19 mouse cellular contexts compared by ENCODE assay signal in genomic region chr15:8661856-8662255, GRCm38 (mm10). TPM values are rescaled to one million over a fixed set of nuclear protein-coding genes. Genes with fewer than 3 reads are reported as not detected.
A peak's percentile ranks its signal among the peaks of the same experiment; 100 is the strongest.
DNase-seq lines count a peak whose midpoint lies in the region; ATAC-seq and TF ChIP-seq lines count a peak whose summit lies in the region.
"Had no signal": no experiment of that assay in that cellular context is flagged by ENCODE, and none has a peak within 500 bp of the region (broad histone marks: within the 10 kb centered on the region; RNA-seq: fewer than 3 reads in every experiment).

No protein-coding gene starts in this region.

- no peak for TF ChIP-seq EP300 in stomach, postnatal 0 days (optimal IDR thresholded peaks at IDR 0.05)

- intact Hi-C loops in heart, postnatal 36 days (cut with DNase I): no loop called here

- TF ChIP-seq CTCF in stomach, postnatal 0 days (IDR thresholded peaks at IDR 0.05; ENCODE audit: low read depth): no peak

- H3K4me1 ChIP-seq in heart, embryonic 10.5 days: peaks cover 67% of the 10 kb centered on the region
- H3K4me1 ChIP-seq in stomach, embryonic 15.5 days: peaks cover 7% of the 10 kb centered on the region; the same call in 1 of the 2 replicates
- no peaks in the 10 kb centered on the region for H3K4me1 ChIP-seq in stomach, postnatal 0 days (replicated peaks; ENCODE audit: control insufficient read depth, insufficient read depth)
- peaks cover 17% of the 10 kb centered on the region; the same call in 1 of the 2 replicates for H3K4me1 ChIP-seq in liver, embryonic 15.5 days (replicated peaks)
- peaks cover 11% of the 10 kb centered on the region for H3K4me1 ChIP-seq in midbrain, embryonic 11.5 days (ENCODE audit: control insufficient read depth, insufficient read depth, low read length)

- WGBS in heart, embryonic 10.5 days: 15% methylated on average over 6 of the region's 6 CpGs
- 40% methylated on average over 6 of the region's 6 CpGs for WGBS in stomach, embryonic 15.5 days
- 51% methylated on average over 6 of the region's 6 CpGs for WGBS in stomach, postnatal 0 days
- WGBS in liver, embryonic 15.5 days (ENCODE audit: insufficient replicate concordance): 3% methylated on average over 6 of the region's 6 CpGs
- 68% methylated on average over 6 of the region's 6 CpGs for WGBS in midbrain, embryonic 11.5 days

- peak; percentile 37; the same call in 1 of the 2 replicates for ATAC-seq in stomach, embryonic 15.5 days (ENCODE audit: insufficient read depth, low FRiP score, low read depth)
- no peak for ATAC-seq in stomach, postnatal 0 days (ENCODE audit: low FRiP score, low TSS enrichment)
- peak; percentile 72 for ATAC-seq in liver, embryonic 15.5 days (ENCODE audit: insufficient read depth)
- ATAC-seq in midbrain, embryonic 11.5 days (ENCODE audit: low FRiP score): no peak
- ATAC-seq: midbrain, embryonic 16.5 days had no signal

- H3K4me2 ChIP-seq in stomach, embryonic 15.5 days: no peak overlapping the region
- H3K4me2 ChIP-seq in stomach, postnatal 0 days (replicated peaks; ENCODE audit: low read depth): no peak overlapping the region
- H3K4me2 ChIP-seq in liver, embryonic 15.5 days: peak overlapping the region; percentile 30
- H3K4me2 ChIP-seq in midbrain, embryonic 11.5 days: no peak overlapping the region
- H3K4me2 ChIP-seq: embryonic facial prominence, embryonic 12.5 days; heart, embryonic 15.5 days had no signal

- H3K4me3 ChIP-seq in heart, embryonic 10.5 days: no peak overlapping the region
- H3K4me3 ChIP-seq in stomach, embryonic 15.5 days (replicated peaks): no peak overlapping the region
- H3K4me3 ChIP-seq in stomach, postnatal 0 days (ENCODE audit: low read depth, low read length): no peak overlapping the region
- H3K4me3 ChIP-seq in liver, embryonic 15.5 days (replicated peaks): no peak overlapping the region
- H3K4me3 ChIP-seq in midbrain, embryonic 11.5 days (ENCODE audit: low read depth, low read length): no peak overlapping the region
- H3K4me3 ChIP-seq: embryonic facial prominence, embryonic 12.5 days; erythroblast, embryonic 14.5 days; heart, embryonic 15.5 days had no signal

- no peaks in the 10 kb centered on the region for H3K36me3 ChIP-seq in heart, embryonic 10.5 days
- no peaks in the 10 kb centered on the region for H3K36me3 ChIP-seq in stomach, embryonic 15.5 days
- no peaks in the 10 kb centered on the region for H3K36me3 ChIP-seq in stomach, postnatal 0 days (ENCODE audit: control insufficient read depth, insufficient read depth, low read length)
- no peaks in the 10 kb centered on the region for H3K36me3 ChIP-seq in liver, embryonic 15.5 days (replicated peaks)
- no peaks in the 10 kb centered on the region for H3K36me3 ChIP-seq in midbrain, embryonic 11.5 days (ENCODE audit: control insufficient read depth, insufficient read depth, low read length)
- H3K36me3 ChIP-seq: embryonic facial prominence, embryonic 12.5 days; heart, embryonic 15.5 days had no signal

- no peak overlapping the region for H3K9ac ChIP-seq in stomach, embryonic 15.5 days
- no peak overlapping the region for H3K9ac ChIP-seq in stomach, postnatal 0 days (ENCODE audit: low read length)
- H3K9ac ChIP-seq in liver, embryonic 15.5 days: no peak overlapping the region
- H3K9ac ChIP-seq in midbrain, embryonic 11.5 days (ENCODE audit: low read length): no peak overlapping the region
- H3K9ac ChIP-seq: embryonic facial prominence, embryonic 12.5 days; heart, embryonic 15.5 days had no signal

- H3K27me3 ChIP-seq in heart, embryonic 10.5 days (ENCODE audit: insufficient read depth, poor library complexity, severe bottlenecking): no peaks in the 10 kb centered on the region
- H3K27me3 ChIP-seq in stomach, embryonic 15.5 days (replicated peaks): 0 out of 2 replicates have a peak, but pooled peaks cover 2% of the 10 kb centered on the region
- H3K27me3 ChIP-seq in stomach, postnatal 0 days (ENCODE audit: control insufficient read depth, insufficient read depth, low read length): no peaks in the 10 kb centered on the region
- peaks cover 29% of the 10 kb centered on the region for H3K27me3 ChIP-seq in liver, embryonic 15.5 days
- no peaks in the 10 kb centered on the region for H3K27me3 ChIP-seq in midbrain, embryonic 11.5 days (ENCODE audit: control insufficient read depth, insufficient read depth, low read length)
- H3K27me3 ChIP-seq: CH12.LX; embryonic facial prominence, embryonic 12.5 days; heart, embryonic 15.5 days had no signal

- DNase-seq in heart, embryonic 10.5 days (ENCODE audit: low spot score): no peak
- no peak for DNase-seq in heart, postnatal 36 days
- no peak for DNase-seq in stomach, postnatal 0 days (ENCODE audit: low spot score)
- DNase-seq in midbrain, embryonic 11.5 days (ENCODE audit: low spot score, missing footprints): no peak
- no peak for DNase-seq in right cerebral cortex, postnatal 14 days
- DNase-seq: cerebellum, adult 9-10 months; kidney, adult 18-20 months; kidney, postnatal 10 days; lung, postnatal 10 days; retina, postnatal 1 day; right cerebral cortex, postnatal 4 days; thymus, postnatal 25 days had no signal

- peak overlapping the region; percentile 52; the same call in 1 of the 2 replicates for H3K27ac ChIP-seq in heart, embryonic 10.5 days
- H3K27ac ChIP-seq in stomach, embryonic 15.5 days: no peak overlapping the region
- no peak overlapping the region for H3K27ac ChIP-seq in stomach, postnatal 0 days (replicated peaks)
- no peak overlapping the region for H3K27ac ChIP-seq in liver, embryonic 15.5 days (replicated peaks)
- H3K27ac ChIP-seq in midbrain, embryonic 11.5 days (ENCODE audit: low read depth, low read length): no peak overlapping the region
- H3K27ac ChIP-seq: embryonic facial prominence, embryonic 12.5 days; heart, embryonic 15.5 days had no signal

- H3K9me3 ChIP-seq in heart, embryonic 10.5 days: no peaks in the 10 kb centered on the region
- no peaks in the 10 kb centered on the region for H3K9me3 ChIP-seq in stomach, embryonic 15.5 days
- no peaks in the 10 kb centered on the region for H3K9me3 ChIP-seq in stomach, postnatal 0 days (ENCODE audit: control insufficient read depth, low read length)
- H3K9me3 ChIP-seq in liver, embryonic 15.5 days (replicated peaks): no peaks in the 10 kb centered on the region
- H3K9me3 ChIP-seq in midbrain, embryonic 11.5 days (ENCODE audit: control insufficient read depth, low read length): no peaks in the 10 kb centered on the region
- H3K9me3 ChIP-seq: embryonic facial prominence, embryonic 12.5 days; heart, embryonic 15.5 days had no signal

RNA-seq across cellular contexts. Expression of gene Slc1a3, which starts 48.7 kb away (rescaled TPM):
- polyA plus RNA-seq in heart, embryonic 10.5 days (2016; fragmentation: Nextera tagmentation; extraction: Ambion mirVana): 26.2 and 33.4 TPM in 2 replicates
- 1 to 10 TPM; 1.5 to 2.9 TPM for total RNA-seq in heart, postnatal 36 days (2021)
- 11.1 and 12.3 TPM in 2 replicates for polyA plus RNA-seq in stomach, embryonic 15.5 days (2015; fragmentation: Nextera tagmentation; extraction: Ambion mirVana)
- 4.8 and 5.6 TPM in 2 replicates for polyA plus RNA-seq in stomach, postnatal 0 days (2015; fragmentation: Nextera tagmentation; extraction: Ambion mirVana)
- polyA plus RNA-seq in liver, embryonic 15.5 days (2015; fragmentation: Nextera tagmentation; extraction: Ambion mirVana): 0.58 and 0.60 TPM in 2 replicates
- polyA plus RNA-seq in midbrain, embryonic 11.5 days (2014; fragmentation: Nextera tagmentation; extraction: Ambion mirVana): 33.5 and 39.5 TPM in 2 replicates
- polyA plus RNA-seq: erythroblast, embryonic 14.5 days had no signal

Comparison
In these comparisons a context has a peak if more than half of its experiments do, and no peak if none do; other contexts are left out.
1. ATAC-seq: peak in stomach, embryonic 15.5 days (single experiment) and liver, embryonic 15.5 days (single experiment); none in stomach, postnatal 0 days (single experiment) and midbrain, embryonic 11.5 days (single experiment).